Mouse (Mus musculus): Measurements from ENCODE around the gene Ugt1a9.
"Not testable (repeated sequence)": the region's sequence is repeated elsewhere in the genome, so short reads cannot be mapped to it uniquely, and the experiment has no call there.

Gene Ugt1a9

DNA sequence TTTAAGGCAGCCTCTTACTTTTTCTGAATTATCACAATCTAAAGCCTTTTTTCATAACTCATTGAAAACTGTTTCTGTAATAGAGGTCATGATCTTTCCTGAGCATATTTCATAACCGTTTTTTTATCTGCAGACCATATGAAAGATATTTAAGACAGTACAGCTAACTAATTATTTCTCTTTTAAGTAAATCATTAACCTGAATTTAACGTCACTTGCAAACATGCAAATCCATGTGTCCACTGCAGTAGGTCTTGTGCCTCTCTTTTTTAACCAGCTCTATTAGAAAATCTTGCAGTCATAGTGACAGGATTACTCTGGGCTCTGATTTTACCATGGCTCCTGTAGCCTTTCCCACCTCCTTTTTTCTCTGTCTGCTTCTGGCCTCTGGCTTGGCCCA is at the start of gene Ugt1a9:
Gene Ugt1a9 (plus strand): TSS at position 306 of the 400 bp plus-strand sequence.
- DNase-seq (ENCODE audit: low read depth, low spot score) = no peak

DNA sequence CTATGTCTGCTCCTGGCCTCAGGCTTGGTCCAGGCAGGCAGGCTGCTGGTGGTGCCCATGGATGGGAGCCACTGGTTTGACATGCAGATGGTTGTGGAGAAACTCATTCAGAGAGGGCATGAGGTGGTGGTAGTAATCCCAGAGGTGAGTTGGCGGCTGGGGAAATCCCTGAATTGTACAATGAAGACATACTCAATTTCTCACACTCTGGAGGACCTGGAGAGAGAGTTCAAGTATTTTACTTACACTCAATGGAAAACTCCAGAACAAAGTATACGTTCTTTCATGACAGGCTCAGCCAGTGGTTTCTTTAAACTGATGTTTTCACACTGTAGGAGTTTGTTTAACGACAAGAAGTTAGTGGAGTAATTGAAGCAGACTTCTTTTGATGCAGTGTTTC is 45.4 kb upstream of the Ugt1a9 start:
- not testable (repeated sequence) for DNase-seq (ENCODE audit: low read depth, low spot score)

DNA sequence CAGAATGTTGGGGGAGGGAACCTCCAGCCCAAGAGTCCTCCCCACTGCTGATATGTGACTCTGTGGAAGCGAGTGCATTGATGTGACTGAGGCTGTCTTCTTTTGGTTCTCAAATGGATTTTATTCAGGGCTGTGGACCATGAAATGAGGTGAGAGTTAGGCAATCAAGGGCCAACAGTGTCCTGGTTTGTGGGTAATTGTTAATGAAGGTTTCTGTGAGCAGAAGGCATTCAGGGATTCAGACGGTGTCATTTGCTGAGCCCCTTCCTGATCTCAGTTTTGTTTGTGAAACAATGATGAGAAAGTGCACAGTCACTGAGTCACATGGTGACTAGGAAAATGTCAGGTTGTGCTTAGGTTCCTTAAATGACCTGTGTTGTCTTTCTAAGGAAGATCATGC is 27.6 kb upstream of the Ugt1a9 start:
- DNase-seq (ENCODE audit: low read depth, low spot score) = not testable (repeated sequence)

DNA sequence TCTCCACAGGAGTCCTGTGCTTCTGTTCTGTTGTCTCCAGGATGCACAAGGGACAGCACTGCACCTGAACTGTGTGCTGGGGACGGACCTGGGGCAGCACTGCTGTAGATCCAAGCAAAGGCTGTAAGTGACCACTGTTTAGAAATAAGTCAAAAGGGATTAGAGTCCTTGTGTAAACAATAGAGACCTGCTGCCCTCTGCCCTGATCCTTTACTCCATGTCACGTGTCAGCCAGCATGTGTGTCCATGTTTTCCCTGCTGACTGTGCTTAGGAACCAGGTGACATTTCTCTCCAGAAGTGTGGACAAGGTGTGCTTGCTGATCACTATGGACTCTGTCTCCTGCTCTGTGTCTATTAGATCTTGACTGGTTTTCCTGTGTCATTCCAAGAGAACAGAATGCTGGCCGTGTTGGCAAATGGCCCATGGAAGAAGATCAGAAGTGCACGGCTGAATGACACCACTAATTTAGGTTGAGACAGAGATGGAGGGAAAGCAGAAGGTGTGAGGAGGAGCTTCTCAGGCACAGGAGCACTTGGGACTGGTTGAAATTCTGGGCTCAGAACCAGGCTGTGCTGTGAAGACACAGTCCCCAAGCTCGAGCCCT is 25.7 kb upstream of the Ugt1a9 start:
- DNase-seq (ENCODE audit: low read depth, low spot score) = not testable (repeated sequence)

DNA sequence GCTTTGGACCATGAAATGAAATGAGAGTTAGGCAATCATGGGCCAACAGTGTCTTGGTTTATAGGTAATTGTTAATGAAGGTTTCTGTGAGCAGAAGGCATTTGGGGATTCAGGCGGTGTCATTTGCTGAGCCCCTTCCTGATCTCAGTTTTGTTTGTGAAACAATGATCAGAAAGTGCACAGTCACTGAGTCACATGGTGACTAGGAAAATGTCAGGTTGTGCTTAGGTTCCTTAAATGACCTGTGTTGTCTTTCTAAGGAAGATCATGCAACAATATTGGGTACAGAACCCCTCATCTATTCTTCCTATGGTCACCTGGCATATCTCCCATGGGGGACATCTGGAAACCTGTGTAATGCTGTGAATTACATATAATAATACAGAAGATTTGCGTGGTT is 23.2 kb upstream of the Ugt1a9 start:
- DNase-seq (ENCODE audit: low read depth, low spot score) = not testable (repeated sequence)

DNA sequence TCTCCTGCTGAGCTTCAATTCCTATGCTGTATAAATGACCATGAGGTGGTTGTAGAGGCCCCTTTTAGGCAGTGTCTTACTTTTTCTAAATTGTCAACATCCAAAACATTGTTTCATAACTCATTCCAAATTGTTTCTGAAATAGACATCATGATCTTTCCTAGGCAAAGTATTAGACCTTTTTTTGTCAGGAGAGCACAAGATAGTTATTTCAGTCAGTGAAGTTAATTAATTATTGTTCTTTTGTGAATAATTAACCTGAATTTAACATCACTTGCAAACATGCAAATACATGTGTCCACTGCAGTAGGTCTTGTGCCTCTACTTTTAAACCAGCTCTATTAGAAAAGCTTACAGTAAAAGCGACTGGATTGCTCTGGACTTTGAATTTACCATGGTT is 15.5 kb upstream of the Ugt1a9 start, which contains the start of gene Ugt1a10:
Gene Ugt1a10 (plus strand): TSS at position 301 of the 400 bp plus-strand sequence.
- no peak for DNase-seq (ENCODE audit: low read depth, low spot score)

DNA sequence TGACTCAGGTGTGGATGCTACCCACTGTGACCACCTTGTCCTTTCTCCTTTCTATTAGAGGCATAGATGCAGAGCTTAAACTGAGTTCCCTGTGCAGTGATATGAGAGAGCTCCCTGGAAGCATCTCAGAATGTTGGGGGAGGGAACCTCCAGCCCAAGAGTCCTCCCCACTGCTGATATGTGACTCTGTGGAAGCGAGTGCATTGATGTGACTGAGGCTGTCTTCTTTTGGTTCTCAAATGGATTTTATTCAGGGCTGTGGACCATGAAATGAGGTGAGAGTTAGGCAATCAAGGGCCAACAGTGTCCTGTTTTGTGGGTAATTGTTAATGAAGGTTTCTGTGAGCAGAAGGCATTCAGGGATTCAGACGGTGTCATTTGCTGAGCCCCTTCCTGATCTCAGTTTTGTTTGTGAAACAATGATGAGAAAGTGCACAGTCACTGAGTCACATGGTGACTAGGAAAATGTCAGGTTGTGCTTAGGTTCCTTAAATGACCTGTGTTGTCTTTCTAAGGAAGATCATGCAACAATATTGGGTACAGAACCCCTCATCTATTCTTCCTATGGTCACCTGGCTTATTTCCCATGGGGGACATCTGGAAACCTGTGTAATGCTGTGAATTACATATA is 4.0 kb upstream of the Ugt1a9 start:
- DNase-seq (ENCODE audit: low read depth, low spot score) = not testable (repeated sequence)

DNA sequence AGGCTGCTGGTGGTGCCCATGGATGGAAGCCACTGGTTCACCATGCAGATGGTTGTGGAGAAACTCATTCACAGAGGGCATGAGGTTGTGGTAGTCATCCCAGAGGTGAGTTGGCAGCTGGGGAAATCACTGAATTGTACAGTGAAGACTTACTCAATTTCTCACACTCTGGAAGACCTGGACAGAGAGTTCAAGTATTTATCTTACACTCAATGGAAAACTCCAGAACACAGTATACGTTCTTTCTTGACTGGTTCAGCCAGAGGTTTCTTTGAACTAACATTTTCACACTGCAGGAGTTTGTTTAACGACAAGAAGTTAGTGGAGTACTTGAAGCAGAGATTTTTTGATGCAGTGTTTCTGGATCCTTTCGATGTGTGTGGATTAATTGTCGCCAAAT is 302 bp downstream of the Ugt1a9 start:
- DNase-seq (ENCODE audit: low read depth, low spot score) = no peak

DNA sequence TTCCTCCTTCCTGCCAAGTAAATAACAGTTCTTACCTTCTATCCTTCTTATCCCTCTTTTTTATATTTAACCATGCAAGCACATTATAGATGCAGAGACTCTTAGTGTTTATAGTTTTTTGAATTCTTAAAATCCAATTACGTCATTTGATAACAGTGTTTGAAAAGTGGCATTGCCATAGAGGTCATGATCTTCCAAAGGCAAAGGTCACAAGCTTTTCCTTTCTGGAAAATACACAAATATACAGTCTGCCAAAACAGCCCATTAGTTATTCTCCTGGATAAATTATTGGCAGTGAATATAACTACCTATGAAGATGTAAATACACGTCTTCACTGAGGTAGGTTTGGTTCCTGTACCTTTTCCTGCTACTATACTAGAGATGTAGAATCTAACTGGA is 3.9 kb downstream of the Ugt1a9 start:
- no peak for DNase-seq (ENCODE audit: low read depth, low spot score)

DNA sequence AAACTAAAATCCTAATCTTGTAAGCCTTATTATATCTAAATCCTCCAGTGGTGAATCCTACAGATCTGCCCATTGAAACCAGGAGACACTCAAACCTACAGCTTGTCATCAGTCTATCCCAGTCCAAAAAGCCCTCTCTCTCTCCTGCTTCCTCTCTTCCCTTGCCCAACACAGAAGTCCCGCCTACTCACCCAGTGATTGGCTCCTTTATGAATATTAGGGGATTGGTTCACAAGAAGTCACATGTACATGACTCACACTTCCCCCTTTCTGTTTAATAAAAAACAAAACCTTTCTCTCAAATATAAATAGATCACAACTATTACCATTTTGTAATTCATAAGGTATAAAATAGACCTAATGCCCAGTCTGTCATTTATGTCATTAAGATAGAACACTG is 6.5 kb downstream of the Ugt1a9 start:
- DNase-seq (ENCODE audit: low read depth, low spot score) = no peak

DNA sequence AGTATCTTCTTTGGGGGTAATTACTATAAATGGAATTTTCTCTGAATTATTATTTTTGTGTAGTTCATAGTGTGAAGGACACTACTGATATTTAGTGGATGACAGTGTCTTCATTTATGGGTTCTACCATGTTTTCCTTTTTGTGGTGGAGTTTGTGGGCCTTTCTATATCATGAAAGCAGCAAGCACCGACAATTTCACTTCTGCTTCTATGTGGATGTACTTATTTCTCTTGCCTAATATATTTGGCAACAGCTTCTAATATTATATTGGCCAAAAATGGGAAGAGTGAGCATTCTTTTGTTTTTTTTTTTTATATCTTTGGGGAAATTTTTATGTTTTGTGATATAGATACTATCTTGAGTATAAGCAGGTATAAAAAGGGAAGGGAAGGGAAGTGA is 11.1 kb downstream of the Ugt1a9 start:
- no peak for DNase-seq (ENCODE audit: low read depth, low spot score)

DNA sequence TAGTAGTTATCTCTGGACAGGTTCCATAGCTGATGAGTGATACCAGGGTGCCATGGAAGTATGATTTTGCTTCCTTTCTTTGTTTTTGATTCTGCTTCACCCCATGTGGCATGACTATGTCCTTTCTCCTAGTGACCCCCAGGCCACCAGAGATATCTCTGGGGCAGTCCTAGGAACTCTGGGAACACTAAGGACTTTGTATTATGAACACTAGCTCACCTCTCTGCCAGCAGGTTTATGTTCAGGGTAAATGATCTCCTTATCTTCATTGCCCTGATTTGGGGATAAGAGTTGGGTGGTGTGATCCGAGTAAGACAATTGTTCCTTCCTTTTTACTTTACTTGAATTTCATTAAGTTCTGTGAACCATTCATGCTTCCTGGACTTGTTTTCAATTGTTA is 15.5 kb downstream of the Ugt1a9 start:
- no peak for DNase-seq (ENCODE audit: low read depth, low spot score)

DNA sequence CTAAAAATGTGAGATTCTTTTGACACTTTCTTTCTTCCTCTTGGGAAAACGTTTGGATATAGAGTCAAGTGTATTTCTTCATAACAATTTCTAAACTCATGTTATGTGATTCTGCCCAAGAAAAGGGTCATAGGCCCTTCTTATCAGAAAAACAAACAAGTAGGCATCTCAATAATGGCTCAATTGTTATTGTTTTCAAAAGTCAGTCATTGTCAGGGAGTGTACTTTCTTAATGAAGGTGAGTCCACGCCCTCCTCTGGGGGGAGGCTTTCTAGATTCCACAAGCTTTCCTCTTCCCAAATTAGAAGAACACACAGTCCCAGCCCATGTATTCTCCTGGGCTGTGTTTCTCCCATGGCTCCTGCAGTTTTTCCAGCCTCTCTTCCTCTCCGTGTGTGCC is 16.9 kb downstream of the Ugt1a9 start, which contains the start of gene Ugt1a8:
Gene Ugt1a8 (plus strand): TSS at position 301 of the 400 bp plus-strand sequence.
- DNase-seq (ENCODE audit: low read depth, low spot score) = no peak

DNA sequence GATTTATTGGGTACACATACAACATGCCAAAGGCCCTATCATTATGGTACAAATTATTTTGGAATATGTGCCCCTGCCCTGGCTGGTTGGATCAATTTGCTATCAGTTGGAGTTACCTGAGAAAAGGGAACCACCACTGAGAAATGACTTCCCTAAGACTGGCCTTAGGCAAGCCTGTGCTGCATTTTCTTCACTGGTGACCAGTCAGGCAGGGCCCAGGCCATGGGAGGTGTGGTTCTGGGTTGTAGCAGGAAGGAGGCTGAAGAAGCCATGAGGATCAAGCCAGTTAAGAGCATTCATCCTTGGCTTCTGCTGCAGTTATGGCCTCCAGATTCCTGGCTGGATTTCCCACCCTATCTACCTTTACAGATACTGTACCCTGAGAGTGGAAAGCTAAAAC is 21.7 kb downstream of the Ugt1a9 start:
- no peak for DNase-seq (ENCODE audit: low read depth, low spot score)

DNA sequence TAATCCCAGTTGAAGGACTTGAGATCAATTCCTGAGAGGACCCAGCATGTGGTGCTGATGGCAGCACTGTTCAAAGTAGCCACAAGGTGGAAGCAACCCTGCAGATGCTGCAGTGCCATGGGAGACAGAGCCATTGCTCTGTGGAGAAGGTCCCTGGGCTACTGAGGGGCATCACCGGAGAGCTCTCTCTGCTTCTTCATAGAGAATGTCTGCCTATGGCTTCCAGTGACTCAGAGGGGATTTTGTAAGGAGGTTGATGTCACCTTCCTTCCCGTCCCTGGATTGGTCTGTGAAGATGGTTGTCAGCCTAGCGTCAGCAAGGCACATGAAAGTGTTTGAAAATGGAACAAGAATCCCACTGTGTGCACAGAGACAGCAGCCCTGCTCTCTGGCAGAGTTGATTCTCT is 23.7 kb downstream of the Ugt1a9 start:
- not testable (repeated sequence) for DNase-seq (ENCODE audit: low read depth, low spot score)

DNA sequence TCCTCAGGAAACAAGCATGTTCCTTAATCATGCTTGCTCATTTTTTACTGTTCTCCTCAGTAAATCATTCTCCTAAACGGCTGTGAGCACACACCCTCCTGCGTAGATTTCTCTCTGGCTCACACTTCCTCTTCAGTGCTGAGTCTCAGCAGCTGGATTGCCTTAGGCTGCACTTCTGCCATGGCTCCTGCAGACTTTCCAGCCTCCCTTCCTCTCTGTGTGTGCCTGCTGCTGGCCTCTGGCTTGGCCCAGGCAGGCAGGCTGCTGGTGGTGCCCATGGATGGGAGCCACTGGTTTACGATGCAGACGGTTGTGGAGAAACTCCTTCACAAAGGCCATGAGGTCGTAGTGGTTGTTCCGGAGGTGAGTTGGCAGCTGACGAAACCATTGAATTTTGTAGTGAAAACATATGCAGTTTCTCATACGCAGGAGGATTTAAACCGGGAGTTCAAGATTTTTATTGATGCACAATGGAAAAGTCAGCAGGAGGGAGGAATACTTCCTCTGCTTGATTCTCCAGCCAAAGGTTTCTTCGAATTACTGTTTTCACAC is 24.4 kb downstream of the Ugt1a9 start, which contains the start of gene Ugt1a7c:
Gene Ugt1a7c (plus strand): TSS at position 122 of the 552 bp plus-strand sequence.
- no peak for DNase-seq (ENCODE audit: low read depth, low spot score)

DNA sequence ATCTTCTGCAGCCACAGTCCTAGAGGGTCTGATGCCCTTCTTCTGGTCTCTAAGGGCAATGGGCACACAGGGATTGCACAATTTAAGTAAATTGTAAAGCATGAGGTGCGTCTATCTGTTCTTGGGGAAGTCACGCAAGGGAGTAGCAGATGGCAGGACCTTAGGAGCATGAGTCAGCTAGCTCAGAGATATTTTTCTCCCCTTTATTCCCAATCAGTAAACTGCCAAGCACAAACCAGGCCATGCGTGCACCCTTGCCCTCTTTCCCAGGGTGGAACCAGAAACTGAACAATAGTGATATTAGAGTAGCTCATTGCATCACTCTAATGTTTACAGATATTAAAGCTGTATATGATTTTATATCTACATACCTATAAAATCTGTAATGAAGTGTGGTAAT is 27.9 kb downstream of the Ugt1a9 start:
- not testable (repeated sequence) for DNase-seq (ENCODE audit: low read depth, low spot score)

DNA sequence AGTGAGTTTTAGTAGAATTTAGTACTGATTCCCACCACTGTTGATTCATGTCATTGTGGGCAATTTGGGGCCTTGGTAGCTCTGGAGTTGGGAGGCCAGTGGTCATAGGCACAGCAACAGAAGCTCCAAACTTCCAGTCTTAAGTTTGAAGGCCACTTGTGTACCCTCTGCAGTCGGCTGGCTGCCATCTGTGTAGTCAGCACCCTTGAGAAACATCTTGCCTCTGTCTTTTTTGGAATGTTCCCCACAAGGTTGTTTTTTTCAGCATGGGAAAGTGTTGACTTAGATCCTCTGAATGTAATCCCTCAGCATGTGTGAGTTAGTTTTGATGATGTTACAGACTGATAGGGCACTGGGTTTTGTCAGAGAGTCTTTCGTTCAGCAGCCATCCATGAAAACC is 29.1 kb downstream of the Ugt1a9 start:
- DNase-seq (ENCODE audit: low read depth, low spot score) = not testable (repeated sequence)

DNA sequence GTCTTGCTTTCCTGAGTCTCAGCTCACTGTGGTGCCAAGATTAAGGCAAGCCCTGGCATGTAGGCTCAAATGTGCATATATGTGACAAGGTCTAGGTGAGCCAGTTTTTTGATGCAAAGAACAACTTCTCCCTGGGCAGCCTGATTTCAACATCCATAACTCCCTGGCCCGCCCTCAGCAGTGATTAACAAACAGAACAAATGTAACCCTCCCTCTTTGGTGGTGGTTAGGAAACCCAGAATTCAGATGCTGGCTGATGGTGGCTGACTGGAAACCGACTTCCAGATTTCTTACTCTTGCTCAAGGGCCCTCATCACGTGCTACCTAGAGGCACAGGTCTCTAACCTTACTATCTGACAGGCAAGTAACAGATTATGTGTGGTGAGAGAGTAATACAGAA is 32.4 kb downstream of the Ugt1a9 start, which contains the start of gene Ugt1a6b:
Gene Ugt1a6b (plus strand): TSS at position 234 of the 400 bp plus-strand sequence.
- not testable (repeated sequence) for DNase-seq (ENCODE audit: low read depth, low spot score)

DNA sequence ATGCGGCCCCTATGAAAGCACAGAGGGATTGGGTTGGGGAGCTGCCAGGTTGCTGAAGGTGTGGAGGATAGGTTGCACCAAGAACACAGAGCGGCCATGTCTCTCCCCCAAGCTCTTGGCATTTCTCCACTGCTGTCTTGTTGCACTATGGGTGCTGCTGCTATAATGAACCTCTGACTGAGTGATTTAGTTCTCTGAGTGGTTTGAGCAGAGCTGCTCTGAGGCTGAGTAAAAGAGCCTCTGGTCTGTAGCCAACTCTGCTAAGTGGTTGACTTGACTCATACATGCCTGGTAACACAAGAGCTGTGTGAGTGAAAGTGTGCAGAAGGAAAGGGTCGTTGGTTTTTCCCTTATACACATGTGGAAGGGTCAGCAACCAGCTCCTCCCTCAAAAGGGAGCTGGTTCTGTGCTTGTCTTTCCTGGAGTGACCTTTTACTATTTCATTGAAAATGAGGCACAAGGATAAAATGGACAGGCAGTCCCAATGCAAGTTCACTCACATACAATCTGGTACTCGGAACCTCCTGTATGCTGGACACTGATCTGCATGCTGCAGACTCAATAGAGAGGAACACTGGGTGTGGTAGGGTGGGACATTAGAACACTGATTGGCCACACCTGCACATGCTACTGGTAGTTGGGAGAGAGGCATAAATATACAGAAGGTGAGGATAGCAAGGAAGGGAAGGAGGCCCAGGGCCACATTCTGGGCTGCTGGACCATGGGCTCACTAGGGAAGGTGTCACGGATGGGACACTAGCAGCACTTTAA is 33.3 kb downstream of the Ugt1a9 start:
- not testable (repeated sequence) for DNase-seq (ENCODE audit: low read depth, low spot score)

DNA sequence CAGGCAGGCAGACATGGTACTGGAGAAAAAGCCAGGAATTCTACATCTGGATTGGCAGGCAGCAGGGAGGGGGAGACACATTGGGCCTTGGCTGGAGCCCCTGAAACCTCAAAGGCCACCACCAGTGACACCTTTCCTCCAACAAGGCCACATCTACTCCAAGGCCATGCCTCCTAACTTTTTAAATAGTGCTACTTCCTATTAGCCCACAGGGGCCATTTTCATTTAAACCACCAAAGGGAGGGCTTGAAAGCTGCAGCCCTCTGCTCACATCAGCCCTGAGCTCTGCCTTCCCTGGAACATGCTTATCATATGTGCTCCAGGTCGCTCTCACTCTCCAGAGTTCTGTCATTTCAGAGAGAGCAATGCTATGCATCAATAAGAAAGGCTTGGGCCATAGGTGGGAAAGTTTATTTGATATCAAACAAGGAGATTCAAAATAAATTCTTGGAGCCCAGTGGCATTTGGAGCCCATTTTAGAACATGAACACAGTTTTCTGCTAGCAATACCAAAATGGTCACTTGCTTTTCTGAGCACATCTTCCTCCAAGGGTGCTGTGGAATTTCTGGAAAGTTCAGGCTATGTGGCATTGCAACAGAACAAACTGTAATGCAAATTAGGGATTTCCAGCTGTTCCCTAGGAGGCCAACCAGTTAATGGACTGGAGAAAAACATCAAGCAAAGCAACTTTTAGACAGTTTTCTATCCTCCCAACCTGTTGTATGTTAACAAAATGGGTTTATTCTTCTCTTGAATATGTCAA is 34.2 kb downstream of the Ugt1a9 start:
- DNase-seq (ENCODE audit: low read depth, low spot score) = no peak
